Mouse (Mus musculus): ENCODE measurements around the gene Gpr55. TPM values are rescaled to one million over a fixed set of nuclear protein-coding genes. Genes with fewer than 3 reads are reported as not detected.

The Gpr55 gene
- total RNA-seq, 2 experiments from 2014 or later: not detected

DNA sequence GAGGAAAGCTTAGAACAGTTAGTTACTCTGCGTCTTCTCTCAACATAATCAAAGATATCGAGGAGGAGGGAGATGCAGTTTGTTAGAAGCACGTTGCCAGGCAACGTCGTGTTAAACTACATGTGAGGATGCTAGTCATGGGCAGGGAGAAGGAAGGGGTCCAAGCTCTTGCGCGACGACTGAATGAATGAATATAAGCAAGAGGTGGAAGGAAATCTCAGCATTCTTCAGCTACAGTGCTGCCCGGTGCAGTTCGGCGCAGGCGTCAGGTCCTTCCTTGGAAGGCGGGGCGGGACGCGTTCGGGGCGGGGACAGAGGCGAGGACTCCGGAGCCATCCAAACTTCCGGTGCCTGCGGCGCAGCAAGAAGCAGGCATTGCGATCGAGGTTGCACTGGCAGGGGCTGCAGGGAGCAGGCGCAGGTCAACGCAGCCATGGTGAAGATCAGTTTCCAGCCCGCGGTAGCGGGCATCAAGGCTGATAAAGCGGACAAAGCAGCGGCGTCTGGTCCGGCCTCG is 66.5 kb downstream of the Gpr55 start, which contains the start of gene Itm2c:
TSS of gene Itm2c (plus strand) at position 51 of the 517 bp plus-strand sequence.
- peak; percentile 91 to 94 for DNase-seq
- intact Hi-C loops (cut with DNase I): loop anchor here (2.0 kb wide), 1 partner anchor 41 kb away; no protein-coding TSS in a partner anchor

Other genes with a start within 250 kb of the Gpr55 start
- 1 to 10 TPM in 1 of 2 experiments, under 1 TPM in 1; 0.45 to 1.1 TPM for gene A630001G21Rik, start 182.4 kb downstream of the Gpr55 start, total RNA-seq (2021)
- gene Cab39, start 167.6 kb downstream of the Gpr55 start, total RNA-seq (2021): 100 to 1,000 TPM; 106 to 108 TPM
- 100 to 1,000 TPM in 1 of 2 experiments, 10 to 100 TPM in 1; 96.4 to 109 TPM for gene Itm2c, start 66.7 kb downstream of the Gpr55 start, total RNA-seq (2021)
- under 1 TPM in 1 of 2 experiments, not detected in 1; 0.17 TPM for gene 4933407L21Rik, start 32.5 kb downstream of the Gpr55 start, total RNA-seq (2021)
- gene Spata3, start 55.8 kb upstream of the Gpr55 start, total RNA-seq (2021): not detected
- not detected for gene 2810459M11Rik, start 84.9 kb upstream of the Gpr55 start, total RNA-seq (2021)
- gene Psmd1, start 103.4 kb upstream of the Gpr55 start, total RNA-seq (2021): 100 to 1,000 TPM; 113 to 118 TPM
- gene Htr2b, start 151.0 kb upstream of the Gpr55 start, total RNA-seq (2021): under 1 TPM in 1 of 2 experiments, not detected in 1; 0.35 TPM
- gene Gm21972, start 172.6 kb upstream of the Gpr55 start, total RNA-seq (2021): 1 to 10 TPM in 1 of 2 experiments, not detected in 1; 1.8 TPM
- gene Armc9, start 193.8 kb upstream of the Gpr55 start, total RNA-seq (2021): 1 to 10 TPM; 5.2 to 5.7 TPM

All from heart, postnatal 10 days (tissue).